21 mouse cellular contexts compared by ENCODE assay signal in the genomic region with DNA sequence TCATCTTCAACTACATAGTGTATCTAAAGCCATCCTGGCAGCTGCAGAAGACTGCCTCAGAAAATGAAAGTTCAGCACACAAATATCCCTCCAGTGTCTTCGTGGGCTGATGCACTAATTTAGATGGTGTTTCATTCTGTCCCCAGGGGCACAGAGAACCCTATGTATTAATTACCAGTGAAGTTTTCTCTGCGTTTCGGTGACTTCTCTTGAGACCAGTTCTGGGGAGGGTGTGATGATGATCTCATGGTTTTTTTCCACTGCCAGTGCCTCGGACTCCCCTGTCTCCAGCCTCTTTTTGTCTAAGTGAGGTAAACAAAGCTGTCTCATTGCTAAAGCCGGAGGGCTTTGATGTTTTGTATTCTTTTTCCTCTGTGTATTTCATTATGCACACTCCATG. TPM values are rescaled to one million over a fixed set of nuclear protein-coding genes. Genes with fewer than 3 reads are reported as not detected.
DNase-seq lines count a peak whose midpoint lies in the region; ATAC-seq and TF ChIP-seq lines count a peak whose summit lies in the region.
"Had no signal": no experiment of that assay in that cellular context is flagged by ENCODE, and none has a peak within 500 bp of the region (broad histone marks: within the 10 kb centered on the region; RNA-seq: fewer than 3 reads in every experiment).

No protein-coding gene starts in this region.

- no peak overlapping the region for H3K4me2 ChIP-seq in midbrain, embryonic 16.5 days (ENCODE audit: low read length)
- H3K4me2 ChIP-seq: embryonic facial prominence, embryonic 12.5 days; forebrain, embryonic 15.5 days; heart, embryonic 12.5 days; hindbrain, embryonic 14.5 days; intestine, embryonic 15.5 days had no signal

- H3K36me3 ChIP-seq in midbrain, embryonic 16.5 days (ENCODE audit: control insufficient read depth, insufficient read depth, low read length): peaks cover 6% of the 10 kb centered on the region

- no peak for ATAC-seq in midbrain, embryonic 16.5 days
- ATAC-seq: activated CD4-positive, CD25-positive, alpha-beta regulatory T cell, adult 4 months; forebrain, embryonic 15.5 days; intestine, embryonic 15.5 days; Patski had no signal

- no peak for TF ChIP-seq CTCF in layer of hippocampus, adult 2 months (conservative IDR thresholded peaks at IDR 0.05)
- no peak for TF ChIP-seq CTCF in brain, embryonic 14.5 days (IDR thresholded peaks at IDR 0.05; ENCODE audit: borderline replicate concordance, extremely low read depth, insufficient read depth, insufficient read length)

- no peaks in the 10 kb centered on the region for H3K27me3 ChIP-seq in midbrain, embryonic 16.5 days (ENCODE audit: control insufficient read depth, insufficient read depth, low read depth, low read length)
- H3K27me3 ChIP-seq: embryonic facial prominence, embryonic 12.5 days; forebrain, embryonic 15.5 days; heart, embryonic 12.5 days; intestine, embryonic 15.5 days; Patski had no signal

- H3K4me3 ChIP-seq in layer of hippocampus, adult 2 months: no peak overlapping the region
- no peak overlapping the region for H3K4me3 ChIP-seq in midbrain, embryonic 16.5 days (ENCODE audit: low read depth, low read length)
- H3K4me3 ChIP-seq: embryonic facial prominence, embryonic 12.5 days; forebrain, embryonic 15.5 days; heart, embryonic 12.5 days; hindbrain, embryonic 10.5 days; intestine, embryonic 15.5 days had no signal

- 71% methylated on average over 5 of the region's 5 CpGs for WGBS in midbrain, embryonic 16.5 days

- TF ChIP-seq POLR2A in brain, embryonic 14.5 days (IDR thresholded peaks at IDR 0.05; ENCODE audit: borderline replicate concordance, extremely low read depth, insufficient read depth, insufficient read length, poor library complexity, severe bottlenecking): no peak

- no peaks in the 10 kb centered on the region for H3K4me1 ChIP-seq in midbrain, embryonic 16.5 days (ENCODE audit: control insufficient read depth, insufficient read depth, low read length)
- H3K4me1 ChIP-seq: embryonic facial prominence, embryonic 12.5 days; forebrain, embryonic 15.5 days; hindbrain, embryonic 10.5 days; intestine, embryonic 15.5 days had no signal

- peak overlapping the region; percentile 53; the same call in 1 of the 2 replicates for H3K27ac ChIP-seq in layer of hippocampus, adult 2 months
- H3K27ac ChIP-seq in midbrain, embryonic 16.5 days (ENCODE audit: low read length): no peak overlapping the region
- H3K27ac ChIP-seq: embryonic facial prominence, embryonic 12.5 days; forebrain, embryonic 15.5 days; hindbrain, embryonic 10.5 days; hindbrain, embryonic 14.5 days; intestine, embryonic 15.5 days had no signal

- DNase-seq in adrenal gland, postnatal 36 days: peak; percentile 23 to 47
- no peak for DNase-seq in adrenal gland, postnatal 25 days
- no peak for DNase-seq in layer of hippocampus, adult 2 months (ENCODE audit: low spot score in 2 of 2)
- no peak for DNase-seq in layer of hippocampus, adult 8-10 months (ENCODE audit: low spot score in 2 of 2)
- peak; percentile 56 for DNase-seq in MN1 (ENCODE audit: low spot score)
- peak; percentile 31 for DNase-seq in brain, embryonic 14.5 days (ENCODE audit: low read depth)
- DNase-seq: cerebellum, adult 11 months; cerebellum, adult 8-10 months; cerebellum, postnatal 14 days; embryo, embryonic 11 days; gastrocnemius, postnatal 25 days; kidney, adult 18-20 months had no signal

- H3K9ac ChIP-seq in midbrain, embryonic 16.5 days (ENCODE audit: low read depth, low read length): no peak overlapping the region
- H3K9ac ChIP-seq: embryonic facial prominence, embryonic 12.5 days; forebrain, embryonic 15.5 days; heart, embryonic 12.5 days; hindbrain, embryonic 14.5 days; intestine, embryonic 15.5 days had no signal

- H3K9me3 ChIP-seq in midbrain, embryonic 16.5 days (replicated peaks; ENCODE audit: control insufficient read depth, low read length, poor library complexity, severe bottlenecking): 0 out of 2 replicates have a peak, but pooled peaks cover under 1% of the 10 kb centered on the region
- H3K9me3 ChIP-seq: forebrain, embryonic 15.5 days; intestine, embryonic 15.5 days had no signal

RNA-seq across cellular contexts. Expression of a gene that starts 12.6 kb away (rescaled TPM):
- total RNA-seq in adrenal gland, postnatal 36 days (2021): 10 to 100 TPM; 38.7 to 57.4 TPM
- 46.5 and 55.8 TPM in 2 replicates for total RNA-seq in adrenal gland, postnatal 25 days (2021)
- 10 to 100 TPM; 73.9 to 76.4 TPM for total RNA-seq in layer of hippocampus, adult 2 months (2021)
- 10 to 100 TPM; 69.5 to 77.5 (median 73.7) TPM for total RNA-seq in layer of hippocampus, adult 8-10 months (2022)
- 59.7 and 63.1 TPM in 2 replicates for polyA plus RNA-seq in brain, embryonic 14.5 days (2012; rRNA removed)
- 165 and 169 TPM in 2 replicates for polyA plus RNA-seq in midbrain, embryonic 16.5 days (2015; fragmentation: Nextera tagmentation; extraction: Ambion mirVana)

RNA-seq across cellular contexts. Expression of a gene that starts 14.0 kb away (rescaled TPM):
- total RNA-seq in adrenal gland, postnatal 36 days (2021): 10 to 100 TPM; 30.9 to 41.0 TPM
- 41.1 and 48.2 TPM in 2 replicates for total RNA-seq in adrenal gland, postnatal 25 days (2021)
- 10 to 100 TPM; 28.7 to 30.0 TPM for total RNA-seq in layer of hippocampus, adult 2 months (2021)
- total RNA-seq in layer of hippocampus, adult 8-10 months (2022): 10 to 100 TPM; 20.8 to 27.8 (median 25.9) TPM
- polyA plus RNA-seq in brain, embryonic 14.5 days (2012; rRNA removed): 38.1 and 50.0 TPM in 2 replicates
- 53.2 and 58.7 TPM in 2 replicates for polyA plus RNA-seq in midbrain, embryonic 16.5 days (2015; fragmentation: Nextera tagmentation; extraction: Ambion mirVana)

RNA-seq across cellular contexts. Expression of a gene that starts 53.9 kb away (rescaled TPM):
- total RNA-seq in adrenal gland, postnatal 36 days (2021): 100 to 1,000 TPM; 115 to 123 TPM
- 113 and 119 TPM in 2 replicates for total RNA-seq in adrenal gland, postnatal 25 days (2021)
- total RNA-seq in layer of hippocampus, adult 2 months (2021): 100 to 1,000 TPM in 1 of 2 experiments, 10 to 100 TPM in 1; 97.5 to 104 TPM
- total RNA-seq in layer of hippocampus, adult 8-10 months (2022): 100 to 1,000 TPM in 3 of 4 experiments, 10 to 100 TPM in 1; 97.8 to 114 (median 106) TPM
- 79.3 and 82.9 TPM in 2 replicates for polyA plus RNA-seq in brain, embryonic 14.5 days (2012; rRNA removed)
- polyA plus RNA-seq in midbrain, embryonic 16.5 days (2015; fragmentation: Nextera tagmentation; extraction: Ambion mirVana): 89.1 and 98.2 TPM in 2 replicates

Comparison
In these comparisons a context has a peak if more than half of its experiments do, and no peak if none do; other contexts are left out.
1. DNase-seq: peak in adrenal gland, postnatal 36 days (2 of 2), MN1 (single experiment) and brain, embryonic 14.5 days (single experiment); none in adrenal gland, postnatal 25 days (single experiment), layer of hippocampus, adult 2 months (0 of 2) and layer of hippocampus, adult 8-10 months (0 of 2).